Mouse (Mus musculus): Measurements from ENCODE around the gene Cpxm2. TPM values are rescaled to one million over a fixed set of nuclear protein-coding genes. Genes with fewer than 3 reads are reported as not detected.
A peak's percentile ranks its signal among the peaks of the same experiment; 100 is the strongest.

Cpxm2 gene
- polyA plus RNA-seq (2014; fragmentation: Nextera tagmentation; extraction: Ambion mirVana) = 15.3 and 17.2 TPM in 2 replicates

- Histone ChIP-seq H3K9ac (ENCODE audit: low read depth, low read length) (peak within 1 kb of the TSS; percentile 66), H3K4me1 (ENCODE audit: control insufficient read depth, insufficient read depth, low read length) (peaks cover 6% of the 10 kb centered on the region), H3K4me2 (ENCODE audit: low read depth, low read length) (peak within 1 kb of the TSS; percentile 79), H3K27ac (replicated peaks; ENCODE audit: low read depth, low read length) (0 out of 2 replicates have a peak within 1 kb of the TSS, but pooled peaks have one; percentile 21), H3K9me3 (ENCODE audit: control insufficient read depth, low read length) (no peaks in the 10 kb centered on the region), H3K4me3 (ENCODE audit: low read depth, low read length) (peak within 1 kb of the TSS; percentile 47), H3K36me3 (ENCODE audit: control insufficient read depth, insufficient read depth, low read length) (no peaks in the 10 kb centered on the region), H3K27me3 (replicated peaks; ENCODE audit: control insufficient read depth, insufficient read depth, low read length) (peaks cover 30% of the 10 kb centered on the region)
- ATAC-seq (ENCODE audit: low read depth) (peak; percentile 45), DNase-seq (ENCODE audit: low spot score) (no peak)
- 7% methylated on average over 13 of the region's 43 CpGs for WGBS
Measured at GRCm38 (mm10) chr7:132154368-132154961, at the start of gene Cpxm2. Cpxm2 (minus strand) TSS chr7:132154739.

GRCm38 (mm10) chr7:132204073-132204612, 49.6 kb upstream of the Cpxm2 start:
- DNase-seq (ENCODE audit: low spot score) (no peak), ATAC-seq (ENCODE audit: low read depth) (no peak)
- H3K4me3 ChIP-seq (ENCODE audit: low read depth, low read length) = no peak overlapping the region
- WGBS = 4% methylated on average over 1 of the region's 1 CpGs
- no peaks in the 10 kb centered on the region for H3K36me3 ChIP-seq (ENCODE audit: control insufficient read depth, insufficient read depth, low read length)
- H3K9ac ChIP-seq (ENCODE audit: low read depth, low read length) = no peak overlapping the region
- peaks cover 16% of the 10 kb centered on the region for H3K4me1 ChIP-seq (ENCODE audit: control insufficient read depth, insufficient read depth, low read length)
- H3K27me3 ChIP-seq (replicated peaks; ENCODE audit: control insufficient read depth, insufficient read depth, low read length) = no peaks in the 10 kb centered on the region; the same call in 1 of the 2 replicates
- H3K27ac ChIP-seq (replicated peaks; ENCODE audit: low read depth, low read length) = no peak overlapping the region
- H3K9me3 ChIP-seq (ENCODE audit: control insufficient read depth, low read length) = no peaks in the 10 kb centered on the region
- no peak overlapping the region for H3K4me2 ChIP-seq (ENCODE audit: low read depth, low read length)

GRCm38 (mm10) chr7:132199686-132200085, 45.1 kb upstream of the Cpxm2 start:
- 44% methylated on average over 6 of the region's 6 CpGs for WGBS
- H3K9ac ChIP-seq (ENCODE audit: low read depth, low read length) = no peak overlapping the region
- no peaks in the 10 kb centered on the region for H3K36me3 ChIP-seq (ENCODE audit: control insufficient read depth, insufficient read depth, low read length)
- no peaks in the 10 kb centered on the region for H3K27me3 ChIP-seq (replicated peaks; ENCODE audit: control insufficient read depth, insufficient read depth, low read length)
- no peaks in the 10 kb centered on the region for H3K9me3 ChIP-seq (ENCODE audit: control insufficient read depth, low read length)
- DNase-seq (ENCODE audit: low spot score) (no peak), ATAC-seq (ENCODE audit: low read depth) (no peak)
- no peak overlapping the region for H3K4me3 ChIP-seq (ENCODE audit: low read depth, low read length)
- H3K4me2 ChIP-seq (ENCODE audit: low read depth, low read length) = no peak overlapping the region
- peaks cover 16% of the 10 kb centered on the region for H3K4me1 ChIP-seq (ENCODE audit: control insufficient read depth, insufficient read depth, low read length)
- H3K27ac ChIP-seq (replicated peaks; ENCODE audit: low read depth, low read length) = no peak overlapping the region

- H3K4me2 ChIP-seq (ENCODE audit: low read depth, low read length) = no peak overlapping the region
- no peak for DNase-seq (ENCODE audit: low spot score)
- H3K9ac ChIP-seq (ENCODE audit: low read depth, low read length) = no peak overlapping the region
- ATAC-seq (ENCODE audit: low read depth) = no peak
- no peak overlapping the region for H3K27ac ChIP-seq (replicated peaks; ENCODE audit: low read depth, low read length)
- no peaks in the 10 kb centered on the region for H3K36me3 ChIP-seq (ENCODE audit: control insufficient read depth, insufficient read depth, low read length)
- H3K4me3 ChIP-seq (ENCODE audit: low read depth, low read length) = no peak overlapping the region
- no peaks in the 10 kb centered on the region for H3K9me3 ChIP-seq (ENCODE audit: control insufficient read depth, low read length)
- WGBS = 69% methylated on average over 1 of the region's 1 CpGs
- no peaks in the 10 kb centered on the region for H3K27me3 ChIP-seq (replicated peaks; ENCODE audit: control insufficient read depth, insufficient read depth, low read length)
- H3K4me1 ChIP-seq (ENCODE audit: control insufficient read depth, insufficient read depth, low read length) = peaks cover 8% of the 10 kb centered on the region; the same call in 1 of the 2 replicates
Measured at GRCm38 (mm10) chr7:132198806-132199205, 44.3 kb upstream of the Cpxm2 start.

- 27% methylated on average over 7 of the region's 7 CpGs for WGBS
- no peaks in the 10 kb centered on the region for H3K27me3 ChIP-seq (replicated peaks; ENCODE audit: control insufficient read depth, insufficient read depth, low read length)
- H3K36me3 ChIP-seq (ENCODE audit: control insufficient read depth, insufficient read depth, low read length) = no peaks in the 10 kb centered on the region
- H3K9me3 ChIP-seq (ENCODE audit: control insufficient read depth, low read length) = no peaks in the 10 kb centered on the region
- DNase-seq (ENCODE audit: low spot score) (no peak), ATAC-seq (ENCODE audit: low read depth) (no peak)
- no peak overlapping the region for H3K9ac ChIP-seq (ENCODE audit: low read depth, low read length)
- no peak overlapping the region for H3K4me3 ChIP-seq (ENCODE audit: low read depth, low read length)
- no peak overlapping the region for H3K27ac ChIP-seq (replicated peaks; ENCODE audit: low read depth, low read length)
- H3K4me1 ChIP-seq (ENCODE audit: control insufficient read depth, insufficient read depth, low read length) = peaks cover 8% of the 10 kb centered on the region; the same call in 1 of the 2 replicates
- H3K4me2 ChIP-seq (ENCODE audit: low read depth, low read length) = no peak overlapping the region
Measured at GRCm38 (mm10) chr7:132197817-132198475, 43.4 kb upstream of the Cpxm2 start.

GRCm38 (mm10) chr7:132196581-132196980, 42.0 kb upstream of the Cpxm2 start:
- 79% methylated on average over 1 of the region's 1 CpGs for WGBS
- no peak for ATAC-seq (ENCODE audit: low read depth)
- Histone ChIP-seq H3K9me3 (ENCODE audit: control insufficient read depth, low read length) (no peaks in the 10 kb centered on the region), H3K4me3 (ENCODE audit: low read depth, low read length) (no peak overlapping the region), H3K9ac (ENCODE audit: low read depth, low read length) (no peak overlapping the region), H3K36me3 (ENCODE audit: control insufficient read depth, insufficient read depth, low read length) (no peaks in the 10 kb centered on the region), H3K27me3 (replicated peaks; ENCODE audit: control insufficient read depth, insufficient read depth, low read length) (no peaks in the 10 kb centered on the region), H3K4me2 (ENCODE audit: low read depth, low read length) (no peak overlapping the region), H3K27ac (replicated peaks; ENCODE audit: low read depth, low read length) (no peak overlapping the region), H3K4me1 (ENCODE audit: control insufficient read depth, insufficient read depth, low read length) (peaks cover 8% of the 10 kb centered on the region; the same call in 1 of the 2 replicates)
- DNase-seq (ENCODE audit: low spot score) = no peak

GRCm38 (mm10) chr7:132193606-132194005, 39.1 kb upstream of the Cpxm2 start:
- Histone ChIP-seq H3K9me3 (ENCODE audit: control insufficient read depth, low read length) (no peaks in the 10 kb centered on the region), H3K4me3 (ENCODE audit: low read depth, low read length) (no peak overlapping the region), H3K4me1 (ENCODE audit: control insufficient read depth, insufficient read depth, low read length) (peaks cover under 1% of the 10 kb centered on the region; the same call in 1 of the 2 replicates), H3K9ac (ENCODE audit: low read depth, low read length) (no peak overlapping the region), H3K27me3 (replicated peaks; ENCODE audit: control insufficient read depth, insufficient read depth, low read length) (no peaks in the 10 kb centered on the region; the same call in 1 of the 2 replicates), H3K27ac (replicated peaks; ENCODE audit: low read depth, low read length) (no peak overlapping the region), H3K4me2 (ENCODE audit: low read depth, low read length) (no peak overlapping the region), H3K36me3 (ENCODE audit: control insufficient read depth, insufficient read depth, low read length) (no peaks in the 10 kb centered on the region)
- WGBS = 90% methylated on average over 2 of the region's 2 CpGs
- ATAC-seq (ENCODE audit: low read depth) (no peak), DNase-seq (ENCODE audit: low spot score) (no peak)

GRCm38 (mm10) chr7:132187456-132187855, 32.9 kb upstream of the Cpxm2 start:
- no peak overlapping the region for H3K4me2 ChIP-seq (ENCODE audit: low read depth, low read length)
- H3K4me3 ChIP-seq (ENCODE audit: low read depth, low read length) = no peak overlapping the region
- H3K4me1 ChIP-seq (ENCODE audit: control insufficient read depth, insufficient read depth, low read length) = peaks cover 16% of the 10 kb centered on the region
- DNase-seq (ENCODE audit: low spot score) (peak; percentile 42), ATAC-seq (ENCODE audit: low read depth) (no peak)
- no peaks in the 10 kb centered on the region; the same call in 1 of the 2 replicates for H3K27me3 ChIP-seq (replicated peaks; ENCODE audit: control insufficient read depth, insufficient read depth, low read length)
- H3K36me3 ChIP-seq (ENCODE audit: control insufficient read depth, insufficient read depth, low read length) = no peaks in the 10 kb centered on the region
- no peaks in the 10 kb centered on the region for H3K9me3 ChIP-seq (ENCODE audit: control insufficient read depth, low read length)
- 13% methylated on average over 3 of the region's 3 CpGs for WGBS
- H3K27ac ChIP-seq (replicated peaks; ENCODE audit: low read depth, low read length) = 0 out of 2 replicates have a peak overlapping the region, but pooled peaks have one; percentile 15
- no peak overlapping the region; the same call in 1 of the 2 replicates for H3K9ac ChIP-seq (ENCODE audit: low read depth, low read length)

All from embryonic facial prominence, embryonic 14.5 days (tissue).